Mouse (Mus musculus) testis, adult 2 months (tissue): Measurements from ENCODE around the gene Prpsap1.

Experiments used
- CTCF ChIP-seq: fragments of 200-500 bp; IDR thresholded peaks from 2 replicates; pipeline ENCODE4 v1.5.1; 2012; ENCODE audit warnings: low read depth, mild to moderate bottlenecking, inconsistent platforms, low read length, moderate library complexity; ENCODE audit not compliant: control insufficient read depth, insufficient read depth, insufficient replicate concordance
- POLR2A ChIP-seq: fragments of 200-500 bp; IDR thresholded peaks from 2 replicates; pipeline ENCODE4 v1.6.1; 2012; ENCODE audit warnings: low read depth, mild to moderate bottlenecking, inconsistent platforms, low read length, moderate library complexity; ENCODE audit not compliant: control insufficient read depth

GRCm38 (mm10) chr11:116505573-116505972 is 11.6 kb upstream of the Prpsap1 start:
- TF ChIP-seq CTCF (no peak), POLR2A (no peak)
